Mouse (Mus musculus) heart, embryonic 14.5 days (tissue): ENCODE results near the gene Ciao2a. TPM values are rescaled to one million over a fixed set of nuclear protein-coding genes. Genes with fewer than 3 reads are reported as not detected.

Experiments
- ATAC-seq: fragments of 200-750 bp; cut with Nextera tagmentation; 2 replicates; pipeline ENCODE4 v1.8.0; 2017; ENCODE audit warnings: low read depth, moderate TSS enrichment; ENCODE audit not compliant: insufficient number of reproducible peaks, insufficient read depth, low FRiP score
- H3K27ac ChIP-seq, 2 experiments: fragments of 200-500 bp in 1 of 2; fragments of 300-500 bp in 1 of 2; sonication (generic) in 1 of 2; replicated peaks in 1 of 2; 2 replicates each; pipeline ENCODE4 v1.5.1; 2012 to 2014; ENCODE audit warnings: low read depth in 2 of 2, low read length in 2 of 2, control low read depth in 1 of 2, mild to moderate bottlenecking in 1 of 2, mixed read lengths in 1 of 2; ENCODE audit not compliant: control insufficient read depth in 1 of 2, insufficient read depth in 1 of 2
- H3K27me3 ChIP-seq: fragments of 300-500 bp; sonication (generic); 2 replicates; pipeline ENCODE4 v1.6.1; 2014; ENCODE audit warnings: mild to moderate bottlenecking, low read length, control low read depth; ENCODE audit not compliant: control insufficient read depth, insufficient read depth
- H3K36me3 ChIP-seq: fragments of 300-500 bp; sonication (generic); 2 replicates; pipeline ENCODE4 v1.6.1; 2014; ENCODE audit warnings: mild to moderate bottlenecking, control low read depth, low read length, mixed read lengths; ENCODE audit not compliant: control insufficient read depth, insufficient read depth
- H3K4me1 ChIP-seq, 2 experiments: fragments of 200-500 bp in 1 of 2; fragments of 300-500 bp in 1 of 2; sonication (generic) in 1 of 2; 2 replicates each; pipeline ENCODE4 v1.6.1; 2012 to 2014; ENCODE audit warnings: low read length in 2 of 2, control low read depth in 1 of 2, mixed read lengths in 1 of 2; ENCODE audit not compliant: control insufficient read depth in 2 of 2, insufficient read depth in 2 of 2
- H3K4me2 ChIP-seq: fragments of 300-500 bp; sonication (generic); 2 replicates; pipeline ENCODE4 v1.6.1; 2014; ENCODE audit warnings: mild to moderate bottlenecking, low read length
- H3K4me3 ChIP-seq, 2 experiments: fragments of 200-500 bp in 1 of 2; fragments of 300-500 bp in 1 of 2; sonication (generic) in 1 of 2; 2 replicates each; pipeline ENCODE4 v1.5.1; 2012 to 2014; ENCODE audit warnings: low read length in 2 of 2, mild to moderate bottlenecking in 2 of 2, control low read depth in 1 of 2, low read depth in 1 of 2, moderate library complexity in 1 of 2; ENCODE audit not compliant: control insufficient read depth in 1 of 2, insufficient read depth in 1 of 2
- H3K9ac ChIP-seq: fragments of 300-500 bp; sonication (generic); 2 replicates; pipeline ENCODE4 v1.6.1; 2014; ENCODE audit warnings: mild to moderate bottlenecking, low read length
- H3K9me3 ChIP-seq: fragments of 300-500 bp; sonication (generic); 2 replicates; pipeline ENCODE4 v1.6.1; 2016; ENCODE audit warnings: low read length, control low read depth; ENCODE audit not compliant: control insufficient read depth
- WGBS: fragments of 180-500 bp; shearing (Covaris S2); extraction: QIAGEN DNeasy Blood & Tissue Kit; methylation state at CpG from one replicate; pipeline ENCODE4 v1.1.7; 2014; 5-methylcytosine and 5-hydroxymethylcytosine counted together
- polyA plus RNA-seq: library from polyadenylated mRNA; unstranded; fragments of >200 nt; fragmentation: Nextera tagmentation; extraction: Ambion mirVana; gene quantifications from 2 replicates; pipeline ENCODE4 v1.2.1, GENCODE M21; 2014

Gene Ciao2a
- polyA plus RNA-seq, 1 experiment from 2014 or later: 163 TPM

DNA sequence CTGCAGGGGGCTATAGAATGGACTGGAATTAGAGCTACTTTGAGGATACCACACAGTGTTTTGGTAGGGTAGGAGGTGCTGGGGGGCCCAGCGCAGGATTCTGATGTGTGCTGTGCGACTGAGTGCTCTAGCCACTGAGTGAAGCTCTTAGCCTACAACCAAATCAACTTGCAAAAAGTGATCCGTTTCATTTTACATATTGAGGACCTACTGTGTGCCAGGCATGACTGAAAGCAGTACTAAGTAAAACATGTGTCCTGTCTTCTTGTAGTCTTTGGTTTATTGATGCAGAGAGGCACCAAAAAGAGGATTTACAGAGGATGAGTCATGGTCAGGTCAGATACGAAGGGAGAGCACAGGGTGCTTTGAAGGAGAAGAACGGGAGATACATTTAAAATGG is 40.8 kb downstream of the Ciao2a start:
- Histone ChIP-seq H3K4me2 (no peak overlapping the region), H3K27me3 (no peaks in the 10 kb centered on the region), H3K36me3 (no peaks in the 10 kb centered on the region), H3K9ac (no peak overlapping the region), H3K4me3 (no peak overlapping the region), H3K4me1 (peaks cover 3 to 7% of the 10 kb centered on the region in 2 experiments; a peak in 2 of 4 replicates), H3K9me3 (no peaks in the 10 kb centered on the region), H3K27ac (no peak overlapping the region)
- ATAC-seq: no peak
- 79% methylated on average over 5 of the region's 5 CpGs for WGBS

DNA sequence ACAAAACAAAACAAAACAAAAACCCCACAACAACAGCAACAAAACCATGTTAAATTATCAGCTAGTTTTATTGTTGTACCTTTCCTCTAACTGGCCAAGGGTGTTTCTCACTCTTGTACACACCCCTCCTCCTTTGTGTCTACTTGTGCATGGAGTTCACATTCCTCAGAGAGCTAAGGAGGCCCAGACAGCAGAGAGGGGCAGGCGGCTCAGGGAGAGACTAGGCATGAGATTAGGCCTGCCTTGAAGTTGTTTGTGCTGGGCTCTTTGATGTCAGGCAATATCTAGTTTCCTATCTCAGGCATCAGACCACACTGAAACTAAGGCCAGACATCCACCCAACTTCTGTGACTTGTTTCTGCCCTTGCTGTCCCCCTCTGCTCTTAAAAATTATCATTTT is 41.8 kb downstream of the Ciao2a start:
- Histone ChIP-seq H3K27me3 (no peaks in the 10 kb centered on the region), H3K27ac (no peak overlapping the region), H3K4me3 (no peak overlapping the region), H3K4me2 (no peak overlapping the region), H3K4me1 (peaks cover 0 to 7% of the 10 kb centered on the region in 2 experiments; a peak in 2 of 4 replicates), H3K36me3 (no peaks in the 10 kb centered on the region), H3K9ac (no peak overlapping the region), H3K9me3 (no peaks in the 10 kb centered on the region)
- 5% methylated on average over 1 of the region's 1 CpGs for WGBS
- ATAC-seq: no peak

DNA sequence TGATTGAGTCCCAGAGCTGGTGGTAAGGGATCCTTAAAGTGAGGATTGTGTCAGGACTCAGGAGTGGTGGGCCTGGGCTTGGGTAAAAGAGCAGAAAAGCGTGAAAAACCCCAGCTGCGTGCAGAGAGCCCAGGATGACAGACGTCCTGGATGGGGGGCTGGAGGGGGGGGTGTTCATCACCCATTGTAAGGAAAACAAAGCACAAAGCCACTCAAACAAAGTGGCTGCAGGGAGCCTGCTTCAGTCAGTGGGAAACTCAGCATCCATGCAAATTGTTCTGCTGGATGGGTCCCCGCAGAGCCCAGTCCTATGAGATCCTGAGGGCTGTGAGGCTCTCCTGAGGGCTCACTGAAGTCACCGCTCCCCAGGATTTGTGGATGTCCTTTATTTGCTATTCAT is 44.1 kb downstream of the Ciao2a start:
- no peak overlapping the region for H3K4me3 ChIP-seq
- no peaks in the 10 kb centered on the region for H3K9me3 ChIP-seq
- peaks cover 0 to 7% of the 10 kb centered on the region in 2 experiments; a peak in 2 of 4 replicates for H3K4me1 ChIP-seq
- ATAC-seq: no peak
- no peak overlapping the region for H3K27ac ChIP-seq
- H3K9ac ChIP-seq: no peak overlapping the region
- H3K36me3 ChIP-seq: no peaks in the 10 kb centered on the region
- H3K27me3 ChIP-seq: no peaks in the 10 kb centered on the region
- 59% methylated on average over 5 of the region's 5 CpGs for WGBS
- H3K4me2 ChIP-seq: no peak overlapping the region

DNA sequence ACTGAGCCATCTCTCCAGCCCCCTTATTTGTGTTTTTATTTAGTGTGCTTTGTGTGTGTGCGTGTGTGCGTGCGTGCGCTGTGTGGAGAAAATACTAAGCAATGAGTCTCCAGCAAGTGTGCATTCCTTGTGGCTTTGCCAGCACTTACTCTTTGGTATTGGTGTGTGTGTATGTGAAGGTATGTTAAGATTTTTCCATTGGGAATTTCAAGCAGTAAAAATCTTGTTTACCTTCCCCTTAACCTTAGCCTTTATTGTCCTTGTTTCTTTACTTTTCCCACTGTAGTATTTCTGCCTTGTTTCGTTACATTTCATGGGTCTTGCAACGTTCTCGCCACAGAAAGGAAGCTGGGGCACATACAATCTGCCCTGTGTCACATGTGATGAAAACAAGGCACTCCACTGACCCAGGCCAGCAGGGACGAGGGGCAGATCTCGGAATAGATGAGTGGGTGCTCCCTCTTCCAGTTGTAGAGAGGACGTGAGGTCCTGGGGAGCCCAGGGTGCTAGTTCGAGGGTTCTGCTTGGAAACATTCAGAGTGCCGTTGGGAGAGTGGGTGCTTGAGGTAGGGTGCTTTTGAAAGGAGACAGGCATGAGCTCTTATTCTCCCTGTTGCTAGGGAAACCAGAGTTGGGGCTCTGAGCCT is 45.0 kb downstream of the Ciao2a start:
- ATAC-seq: no peak
- 54% methylated on average over 12 of the region's 12 CpGs for WGBS

DNA sequence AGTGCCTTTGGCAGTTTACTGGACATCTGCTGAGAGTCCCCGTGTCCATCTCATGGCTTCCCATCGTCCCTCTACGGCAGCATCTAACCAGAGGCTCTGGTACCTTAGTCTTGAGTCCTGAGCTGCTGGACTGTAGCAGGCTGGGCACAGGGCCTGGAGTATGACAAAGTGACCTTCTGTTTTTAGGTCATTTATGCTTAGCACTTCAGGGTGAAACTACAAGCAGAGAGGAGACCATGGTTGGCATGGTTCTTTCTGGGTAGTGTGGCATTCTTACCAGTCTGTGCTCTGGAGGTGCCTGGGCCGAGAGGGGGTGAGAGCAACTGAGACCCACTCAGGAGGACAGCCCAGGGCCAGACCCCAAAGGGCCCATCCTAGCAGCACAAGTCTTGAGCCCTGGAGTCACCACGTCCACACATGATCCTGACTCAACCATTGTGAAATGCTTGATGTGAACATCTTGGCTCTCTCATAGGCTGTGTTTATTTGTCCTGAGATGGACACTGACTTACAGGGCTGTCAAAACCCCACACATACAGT is 47.0 kb downstream of the Ciao2a start:
- 95% methylated on average over 5 of the region's 5 CpGs for WGBS
- H3K9me3 ChIP-seq: no peaks in the 10 kb centered on the region
- H3K9ac ChIP-seq: no peak overlapping the region
- no peak overlapping the region for H3K27ac ChIP-seq
- H3K4me1 ChIP-seq: peaks cover 0 to 4% of the 10 kb centered on the region in 2 experiments; a peak in 2 of 4 replicates
- H3K4me3 ChIP-seq: no peak overlapping the region
- no peaks in the 10 kb centered on the region for H3K27me3 ChIP-seq
- no peak for ATAC-seq
- H3K4me2 ChIP-seq: no peak overlapping the region
- H3K36me3 ChIP-seq: no peaks in the 10 kb centered on the region

More for the DNA sequence above, 45.0 kb downstream of the Ciao2a start:
- no peaks in the 10 kb centered on the region for H3K36me3 ChIP-seq
- no peak overlapping the region for H3K27ac ChIP-seq
- H3K4me2 ChIP-seq: no peak overlapping the region
- H3K4me3 ChIP-seq: no peak overlapping the region
- no peak overlapping the region for H3K9ac ChIP-seq
- H3K27me3 ChIP-seq: no peaks in the 10 kb centered on the region
- no peaks in the 10 kb centered on the region for H3K9me3 ChIP-seq
- H3K4me1 ChIP-seq: peaks cover 0 to 7% of the 10 kb centered on the region in 2 experiments; a peak in 2 of 4 replicates

DNA sequence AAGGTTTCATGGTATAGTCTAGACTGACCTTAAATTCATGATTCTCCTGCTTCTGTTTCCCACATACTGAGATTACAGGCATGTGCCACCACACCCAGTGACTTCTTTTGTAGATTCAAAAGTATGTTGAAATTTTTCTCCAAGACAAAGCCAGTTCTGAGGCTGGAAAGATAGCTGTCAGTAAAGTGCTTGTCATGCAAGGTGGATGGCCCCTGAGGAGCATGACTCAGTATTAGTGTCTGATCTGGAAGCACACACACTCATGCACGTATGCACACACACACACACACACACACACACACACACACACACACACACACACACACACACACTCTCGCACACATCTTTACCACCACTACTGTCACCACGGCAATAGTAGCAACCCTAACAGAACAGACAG is 48.6 kb downstream of the Ciao2a start:
- 89% methylated on average over 3 of the region's 3 CpGs for WGBS
- ATAC-seq: no peak
- Histone ChIP-seq H3K9me3 (no peaks in the 10 kb centered on the region), H3K4me3 (no peak overlapping the region), H3K4me1 (peaks cover 6 to 11% of the 10 kb centered on the region in 2 experiments; a peak in 3 of 4 replicates), H3K36me3 (no peaks in the 10 kb centered on the region), H3K9ac (no peak overlapping the region), H3K27me3 (no peaks in the 10 kb centered on the region), H3K27ac (no peak overlapping the region), H3K4me2 (no peak overlapping the region)

DNA sequence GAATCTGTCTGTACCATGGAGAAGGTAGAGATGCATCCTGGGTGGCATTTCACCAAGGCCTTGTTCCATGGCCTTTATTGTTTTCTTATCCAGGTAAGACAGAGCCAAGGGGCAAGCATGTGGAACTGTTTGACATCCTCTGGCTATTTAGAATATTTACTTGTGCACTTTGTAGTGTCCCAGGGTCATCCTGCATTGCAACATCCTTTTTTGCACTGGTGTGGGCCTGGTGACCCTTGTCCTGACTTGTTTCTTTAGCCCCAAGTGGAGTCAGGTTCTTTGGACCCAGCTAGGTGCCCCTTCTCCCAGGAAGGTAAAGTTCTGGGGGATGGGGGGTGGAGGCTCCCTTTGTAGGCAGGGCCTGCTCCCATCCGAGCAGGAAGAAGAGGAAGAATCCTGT is 51.6 kb downstream of the Ciao2a start:
- peaks cover 23 to 25% of the 10 kb centered on the region in 2 experiments for H3K4me1 ChIP-seq
- no peak overlapping the region for H3K9ac ChIP-seq
- WGBS: 46% methylated on average over 1 of the region's 1 CpGs
- no peaks in the 10 kb centered on the region for H3K9me3 ChIP-seq
- H3K27me3 ChIP-seq: no peaks in the 10 kb centered on the region
- no peak for ATAC-seq
- H3K4me3 ChIP-seq: no peak overlapping the region
- no peak overlapping the region for H3K27ac ChIP-seq
- no peak overlapping the region for H3K4me2 ChIP-seq
- no peaks in the 10 kb centered on the region for H3K36me3 ChIP-seq
